Mouse (Mus musculus) kidney, postnatal 10 days (tissue): ENCODE measurements around the gene Itch.
A peak's percentile ranks its signal among the peaks of the same experiment; 100 is the strongest.
"Not testable (repeated sequence)": the region's sequence is repeated elsewhere in the genome, so short reads cannot be mapped to it uniquely, and the experiment has no call there.

Experiments
- DNase-seq: peaks from one replicate; pipeline ENCODE4 v3.0.0; 2021; ENCODE audit warnings: mixed read lengths

The Itch gene

GRCm38 (mm10) chr2:155149296-155149695 lies 16.0 kb downstream of the Itch start:
- DNase-seq: not testable (repeated sequence)

GRCm38 (mm10) chr2:155207419-155207818 lies 74.1 kb downstream of the Itch start:
- DNase-seq: peak; percentile 38

GRCm38 (mm10) chr2:155223145-155223544 lies 89.8 kb downstream of the Itch start:
- DNase-seq: no peak

- no peak for DNase-seq
Observed at GRCm38 (mm10) chr2:155224721-155225120, 91.4 kb downstream of the Itch start.

GRCm38 (mm10) chr2:155235746-155236361 lies 102.5 kb downstream of the Itch start:
- DNase-seq: no peak

- DNase-seq: peak; percentile 100
Observed at GRCm38 (mm10) chr2:155236362-155236992, 103.2 kb downstream of the Itch start, which contains the start of gene Dynlrb1. Gene Dynlrb1, plus strand, starts transcription at chr2:155236533.

- no peak for DNase-seq
Observed at GRCm38 (mm10) chr2:155237276-155237675, 104.0 kb downstream of the Itch start.

GRCm38 (mm10) chr2:155240915-155241314 lies 107.6 kb downstream of the Itch start:
- DNase-seq: peak; percentile 24

GRCm38 (mm10) chr2:155242296-155242855 lies 109.1 kb downstream of the Itch start:
- DNase-seq: no peak

GRCm38 (mm10) chr2:155246231-155246630 lies 112.9 kb downstream of the Itch start:
- DNase-seq: no peak

- DNase-seq: no peak
Observed at GRCm38 (mm10) chr2:155248206-155248605, 114.9 kb downstream of the Itch start.

- DNase-seq: no peak
Observed at GRCm38 (mm10) chr2:155248718-155249117, 115.4 kb downstream of the Itch start.

GRCm38 (mm10) chr2:155249588-155249987 lies 116.3 kb downstream of the Itch start:
- DNase-seq: no peak

- DNase-seq: no peak
Observed at GRCm38 (mm10) chr2:155265526-155265925, 132.2 kb downstream of the Itch start.

GRCm38 (mm10) chr2:155266896-155267295 lies 133.6 kb downstream of the Itch start:
- DNase-seq: no peak

- peak; percentile 18 for DNase-seq
Observed at GRCm38 (mm10) chr2:155271957-155272356, 138.6 kb downstream of the Itch start.

GRCm38 (mm10) chr2:155272396-155273170 lies 139.3 kb downstream of the Itch start:
- DNase-seq: no peak

GRCm38 (mm10) chr2:155273603-155274002 lies 140.3 kb downstream of the Itch start:
- no peak for DNase-seq

- DNase-seq: peak; percentile 98
Observed at GRCm38 (mm10) chr2:155276195-155276594, 142.9 kb downstream of the Itch start, which contains the start of gene Map1lc3a. Gene Map1lc3a, plus strand, starts transcription at chr2:155276297.
